Mouse (Mus musculus) macrophage (primary cell): ENCODE data around the gene Coro6. TPM values are rescaled to one million over a fixed set of nuclear protein-coding genes. Genes with fewer than 3 reads are reported as not detected.

Experiments
- H3K27ac ChIP-seq: fragments of 350-480 bp; formaldehyde crosslinking; 2 replicates; pipeline ENCODE4 v1.9.0; 2021
- H3K36me3 ChIP-seq: fragments of 350-480 bp; formaldehyde crosslinking; 2 replicates; pipeline ENCODE4 v1.9.0; 2021; ENCODE audit errors: inconsistent target
- H3K4me3 ChIP-seq: fragments of 350-480 bp; formaldehyde crosslinking; 2 replicates; pipeline ENCODE4 v1.9.0; 2021; ENCODE audit errors: inconsistent target
- H3K79me2 ChIP-seq: fragments of 350-480 bp; formaldehyde crosslinking; 2 replicates; pipeline ENCODE4 v1.9.0; 2021; ENCODE audit errors: inconsistent target
- WGBS: methylation state at CpG from one replicate; pipeline ENCODE4 v1.1.7; 2026; ENCODE audit warnings: inconsistent platforms; ENCODE audit not compliant: missing documents; 5-methylcytosine and 5-hydroxymethylcytosine counted together
- polyA plus RNA-seq: library from polyadenylated mRNA; stranded (reverse); fragments of 250-400 nt; gene quantifications from 3 replicates; pipeline ENCODE4 v1.2.4, GENCODE M21; 2018; ENCODE audit warnings: inconsistent platforms
- total RNA-seq, 78 experiments: library from RNA; depleted of rRNA; stranded (reverse); fragments of 250-400 nt; gene quantifications; 1 replicate in 9 of 78; 2 replicates in 24 of 78; 3 replicates in 43 of 78; 4 replicates in 2 of 78; pipeline ENCODE4 v1.2.4; 2018; ENCODE audit warnings: inconsistent platforms in 56 of 78

The Coro6 gene
- total RNA-seq (2018; cell fraction: chromatin; rRNA removed), result under 1 TPM in 1 of 26 experiments, not detected in 25; 0.31 TPM
- total RNA-seq (2018; cell fraction: cytosol; rRNA removed), result under 1 TPM in 1 of 26 experiments, not detected in 25; 0.05 TPM
- under 1 TPM in 1 of 26 experiments, not detected in 25; 0.94 TPM for total RNA-seq (2018; cell fraction: nucleus; rRNA removed)
- not detected in 3 replicates for polyA plus RNA-seq

GRCm38 (mm10) chr11:77462283-77463100, at the start of gene Coro6:
TSS of gene Coro6 (plus strand) at chr11:77462411.
- Histone ChIP-seq H3K4me3 (peak within 1 kb of the TSS; percentile 12; the same call in 1 of the 2 replicates), H3K79me2 (no peaks in the 10 kb centered on the region), H3K27ac (no peak within 1 kb of the TSS), H3K36me3 (no peaks in the 10 kb centered on the region)
- 2% methylated on average over 67 of the region's 73 CpGs for WGBS

DNA sequence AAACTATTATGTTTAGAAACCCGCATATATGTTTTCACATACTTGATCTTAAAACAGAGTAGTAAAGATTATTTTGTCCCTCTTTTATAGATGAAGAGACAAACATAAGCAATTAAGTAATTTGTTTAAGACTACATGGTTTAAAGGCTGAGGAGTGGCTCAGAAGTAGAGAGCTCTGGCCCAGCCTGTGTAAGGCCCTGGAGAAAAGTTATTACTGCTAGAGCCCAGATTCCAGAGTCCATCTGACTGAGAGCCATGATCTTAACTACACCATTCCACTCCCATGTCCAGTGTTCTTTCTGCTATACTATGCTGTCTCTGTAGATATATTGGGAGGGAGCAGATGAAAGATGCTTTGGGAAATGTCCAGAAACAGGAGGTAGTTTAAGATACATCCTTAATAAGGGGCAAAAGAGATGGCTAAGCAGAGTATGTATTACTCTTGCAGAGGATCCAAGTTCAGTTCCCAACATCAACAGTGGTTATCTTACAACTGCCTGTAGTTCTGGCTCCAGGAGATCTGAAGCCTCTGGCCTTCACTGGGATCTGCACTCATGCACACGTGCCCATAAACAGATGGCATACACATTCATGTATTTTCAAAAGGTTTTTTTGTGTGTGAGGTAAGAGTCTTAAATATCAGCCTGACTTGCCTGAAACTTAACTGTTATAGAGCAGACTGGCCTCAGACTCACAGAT, 47.9 kb upstream of the Coro6 start:
- Histone ChIP-seq H3K36me3 (no peaks in the 10 kb centered on the region), H3K27ac (no peak overlapping the region), H3K79me2 (peaks cover 19% of the 10 kb centered on the region; the same call in 1 of the 2 replicates), H3K4me3 (no peak overlapping the region)
- 95% methylated on average over 2 of the region's 2 CpGs for WGBS

GRCm38 (mm10) chr11:77416212-77417000, 45.8 kb upstream of the Coro6 start:
- 98% methylated on average over 4 of the region's 4 CpGs for WGBS
- H3K27ac ChIP-seq, result no peak overlapping the region
- H3K36me3 ChIP-seq, result no peaks in the 10 kb centered on the region
- peaks cover 19% of the 10 kb centered on the region; the same call in 1 of the 2 replicates for H3K79me2 ChIP-seq
- no peak overlapping the region for H3K4me3 ChIP-seq

GRCm38 (mm10) chr11:77418021-77418420, 44.2 kb upstream of the Coro6 start:
- Histone ChIP-seq H3K4me3 (no peak overlapping the region), H3K79me2 (peaks cover 7% of the 10 kb centered on the region; the same call in 1 of the 2 replicates), H3K36me3 (no peaks in the 10 kb centered on the region), H3K27ac (no peak overlapping the region)
- 95% methylated on average over 4 of the region's 4 CpGs for WGBS

- no peak overlapping the region for H3K27ac ChIP-seq
- WGBS, result 96% methylated on average over 4 of the region's 4 CpGs
Observed at GRCm38 (mm10) chr11:77423175-77423859, 38.9 kb upstream of the Coro6 start.

DNA sequence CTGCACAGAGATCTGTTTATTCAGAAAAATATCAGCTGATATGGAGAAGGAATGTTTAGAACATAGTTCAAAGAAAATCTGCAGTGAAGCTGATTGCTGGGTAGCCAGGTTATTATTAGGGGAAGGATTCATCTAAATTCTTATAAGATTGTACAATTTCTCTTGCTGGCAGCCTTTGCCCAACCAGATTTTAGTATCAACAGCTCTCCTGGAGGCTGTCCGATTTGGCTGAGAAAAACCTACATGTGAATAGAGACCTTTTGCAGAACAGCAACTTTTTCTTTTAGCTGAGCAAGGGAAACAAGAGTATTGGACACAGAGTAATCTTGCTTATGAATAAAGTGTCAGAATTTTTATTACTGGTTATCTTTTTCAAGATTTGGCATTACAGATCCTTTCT, 33.8 kb upstream of the Coro6 start:
- Histone ChIP-seq H3K27ac (no peak overlapping the region), H3K36me3 (no peaks in the 10 kb centered on the region), H3K79me2 (no peaks in the 10 kb centered on the region), H3K4me3 (no peak overlapping the region)
- 93% methylated on average over 1 of the region's 1 CpGs for WGBS

More at GRCm38 (mm10) chr11:77423175-77423859, 38.9 kb upstream of the Coro6 start:
- no peaks in the 10 kb centered on the region for H3K36me3 ChIP-seq
- no peaks in the 10 kb centered on the region for H3K79me2 ChIP-seq
- H3K4me3 ChIP-seq, result no peak overlapping the region

GRCm38 (mm10) chr11:77437026-77437425, 25.2 kb upstream of the Coro6 start:
- 100% methylated on average over 2 of the region's 2 CpGs for WGBS
- no peak overlapping the region for H3K27ac ChIP-seq
- H3K79me2 ChIP-seq, result no peaks in the 10 kb centered on the region
- H3K36me3 ChIP-seq, result no peaks in the 10 kb centered on the region
- no peak overlapping the region for H3K4me3 ChIP-seq

DNA sequence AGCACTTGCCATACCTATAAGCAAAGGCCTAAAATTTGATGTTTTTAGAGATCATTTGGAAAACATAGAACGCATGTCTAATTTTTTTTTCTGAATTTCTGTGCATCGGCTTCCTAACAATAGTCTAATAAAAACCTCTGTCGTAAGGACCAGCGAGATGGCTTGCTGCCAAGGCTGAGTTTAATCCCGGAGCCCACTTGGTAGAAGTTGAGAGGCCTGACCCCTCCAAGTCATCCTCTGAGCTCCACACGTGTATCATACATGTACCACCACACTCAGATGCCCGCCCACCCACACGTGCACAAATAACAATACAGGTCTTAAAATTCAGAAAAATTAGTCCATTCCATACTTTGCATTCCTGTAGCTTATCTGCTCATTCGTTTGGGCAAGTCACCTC, 22.1 kb upstream of the Coro6 start:
- no peaks in the 10 kb centered on the region for H3K36me3 ChIP-seq
- 92% methylated on average over 9 of the region's 9 CpGs for WGBS
- H3K79me2 ChIP-seq, result no peaks in the 10 kb centered on the region
- no peak overlapping the region for H3K27ac ChIP-seq
- H3K4me3 ChIP-seq, result no peak overlapping the region

- Histone ChIP-seq H3K4me3 (no peak overlapping the region), H3K79me2 (no peaks in the 10 kb centered on the region), H3K36me3 (no peaks in the 10 kb centered on the region), H3K27ac (peak overlapping the region; percentile 90; the same call in 1 of the 2 replicates)
- WGBS, result 86% methylated on average over 8 of the region's 8 CpGs
Observed at GRCm38 (mm10) chr11:77441020-77441419, 21.2 kb upstream of the Coro6 start.

DNA sequence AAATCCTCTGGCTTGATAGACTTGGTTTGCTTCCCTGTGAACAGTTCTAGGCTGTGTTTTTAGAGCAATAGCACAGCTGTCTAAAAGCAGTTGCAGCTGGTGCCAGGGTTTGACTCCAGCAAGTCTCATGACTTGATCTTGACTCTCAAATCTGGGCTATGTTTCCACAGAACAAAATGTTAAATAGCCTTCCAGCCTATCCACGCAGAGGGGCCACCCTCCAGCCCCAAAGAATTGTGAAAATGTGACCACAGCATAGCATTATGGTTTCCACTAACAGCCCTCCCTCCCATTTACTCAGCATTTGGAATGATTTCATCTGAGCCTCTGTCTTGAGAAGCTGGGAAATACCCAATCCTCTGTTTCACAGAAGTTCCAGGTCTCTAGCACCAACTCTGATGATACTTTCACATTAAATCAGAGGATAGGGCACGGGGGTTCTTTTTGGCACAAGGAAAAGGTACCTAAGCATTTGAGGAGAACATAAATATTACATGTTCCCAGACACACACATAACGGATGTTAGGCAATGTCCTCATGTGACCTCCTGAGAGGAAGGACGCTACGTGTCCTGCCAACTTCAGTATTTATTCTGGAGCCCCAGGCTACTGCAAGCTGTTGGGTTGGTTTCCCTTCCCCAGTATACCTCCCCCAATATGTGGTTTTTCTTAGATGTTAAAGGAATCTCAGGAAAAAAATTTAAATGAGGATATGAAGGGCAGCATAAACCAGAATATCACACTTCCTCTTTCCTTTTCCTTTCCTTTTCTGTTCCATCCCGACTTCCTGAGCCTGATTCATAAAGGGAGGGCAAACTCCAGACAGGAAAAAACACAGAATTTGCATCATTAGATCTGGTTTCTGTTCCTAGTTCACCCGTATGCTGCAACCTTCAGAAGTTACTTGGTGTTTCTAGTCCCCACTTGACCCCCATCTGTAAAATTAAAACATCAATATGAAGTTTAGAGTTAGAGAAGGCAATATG, 19.7 kb upstream of the Coro6 start:
- Histone ChIP-seq H3K36me3 (no peaks in the 10 kb centered on the region), H3K4me3 (peak overlapping the region; percentile 12), H3K27ac (peak overlapping the region; percentile 90), H3K79me2 (no peaks in the 10 kb centered on the region)
- 1% methylated on average over 7 of the region's 7 CpGs for WGBS

DNA sequence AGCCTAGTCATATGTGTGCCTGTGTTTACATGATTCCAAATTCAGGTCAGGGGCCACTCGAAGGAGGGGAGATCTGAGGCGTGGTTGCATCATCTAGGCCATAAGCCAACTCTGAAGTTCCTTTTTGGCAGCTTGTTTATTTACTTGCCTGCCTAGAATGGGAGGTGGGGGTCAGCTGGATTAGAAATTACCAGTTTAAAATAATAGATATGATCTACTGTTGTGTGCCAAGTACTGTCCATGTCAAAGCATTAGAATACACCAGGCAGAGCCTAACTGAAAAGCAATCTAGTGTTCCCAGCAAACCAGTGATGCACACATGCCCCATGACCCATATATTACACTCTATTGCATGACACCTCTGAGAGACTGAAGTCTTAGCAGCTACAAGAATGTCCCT, 17.3 kb upstream of the Coro6 start:
- no peaks in the 10 kb centered on the region for H3K79me2 ChIP-seq
- WGBS, result 20% methylated on average over 2 of the region's 2 CpGs
- H3K27ac ChIP-seq, result peak overlapping the region; percentile 15; the same call in 1 of the 2 replicates
- peaks cover 8% of the 10 kb centered on the region for H3K36me3 ChIP-seq
- no peak overlapping the region for H3K4me3 ChIP-seq

- peaks cover 12% of the 10 kb centered on the region for H3K36me3 ChIP-seq
- H3K27ac ChIP-seq, result peak overlapping the region; percentile 25
- no peaks in the 10 kb centered on the region for H3K79me2 ChIP-seq
- 5% methylated on average over 6 of the region's 6 CpGs for WGBS
- no peak overlapping the region for H3K4me3 ChIP-seq
Observed at GRCm38 (mm10) chr11:77446628-77447041, 15.6 kb upstream of the Coro6 start.

DNA sequence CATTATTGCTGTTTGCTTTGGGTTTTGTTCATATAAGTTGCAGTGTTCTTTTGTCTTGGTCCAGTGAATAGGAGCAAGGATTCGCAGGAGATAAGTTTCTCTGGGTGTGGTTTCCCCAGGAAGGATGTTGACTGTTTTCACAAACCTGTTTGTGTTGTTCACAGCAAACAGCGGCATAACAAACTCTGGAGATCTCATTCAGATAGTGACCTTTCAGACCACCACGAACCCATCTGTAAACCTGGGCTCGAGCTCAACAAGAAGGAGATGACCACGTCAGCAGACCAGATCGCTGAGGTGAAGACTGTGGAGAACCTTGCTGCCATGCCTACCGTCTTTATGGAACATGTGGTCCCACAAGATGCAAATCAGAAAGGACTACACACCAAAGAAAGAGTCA, 13.0 kb upstream of the Coro6 start:
- H3K79me2 ChIP-seq, result no peaks in the 10 kb centered on the region
- H3K27ac ChIP-seq, result no peak overlapping the region
- 96% methylated on average over 7 of the region's 7 CpGs for WGBS
- H3K36me3 ChIP-seq, result peaks cover 22% of the 10 kb centered on the region
- H3K4me3 ChIP-seq, result no peak overlapping the region
